Mouse (Mus musculus) spleen, adult 18-20 months (tissue): ENCODE data around the gene Brca1.
A peak's percentile ranks its signal among the peaks of the same experiment; 100 is the strongest.
"Not testable (repeated sequence)": the region's sequence is repeated elsewhere in the genome, so short reads cannot be mapped to it uniquely, and the experiment has no call there.

Experiments used
- DNase-seq, 2 experiments: peaks; one replicate each; pipeline ENCODE4 v3.0.0; 2022; ENCODE audit warnings: mixed read lengths in 2 of 2

The Brca1 gene

GRCm38 (mm10) chr11:101447786-101448185, 104.0 kb downstream of the Brca1 start:
- DNase-seq: no peak

GRCm38 (mm10) chr11:101446860-101447259, 104.9 kb downstream of the Brca1 start:
- DNase-seq: not testable (repeated sequence)

- no peak for DNase-seq
These were observed 105.4 kb downstream of the Brca1 start for GRCm38 (mm10) chr11:101446319-101446718.

DNA sequence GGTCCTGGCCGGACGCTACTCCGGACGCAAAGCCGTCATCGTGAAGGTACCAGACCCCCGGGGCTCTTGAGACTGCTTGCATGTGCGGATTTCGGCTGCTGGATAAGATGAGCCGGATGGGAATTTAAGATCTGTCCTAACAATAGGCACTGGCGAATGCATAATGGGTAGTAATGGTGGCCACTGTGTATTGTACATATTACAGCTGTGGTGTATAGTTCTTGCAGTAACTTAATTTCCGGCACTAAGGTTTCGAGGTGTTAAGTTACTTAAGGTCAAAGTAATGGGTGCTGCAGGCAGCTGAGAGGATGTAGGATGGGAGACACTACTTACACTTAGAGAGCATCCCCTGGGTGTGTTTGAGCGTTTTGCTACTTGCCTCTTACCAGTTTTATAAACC, 109.0 kb downstream of the Brca1 start:
- DNase-seq: no peak

DNA sequence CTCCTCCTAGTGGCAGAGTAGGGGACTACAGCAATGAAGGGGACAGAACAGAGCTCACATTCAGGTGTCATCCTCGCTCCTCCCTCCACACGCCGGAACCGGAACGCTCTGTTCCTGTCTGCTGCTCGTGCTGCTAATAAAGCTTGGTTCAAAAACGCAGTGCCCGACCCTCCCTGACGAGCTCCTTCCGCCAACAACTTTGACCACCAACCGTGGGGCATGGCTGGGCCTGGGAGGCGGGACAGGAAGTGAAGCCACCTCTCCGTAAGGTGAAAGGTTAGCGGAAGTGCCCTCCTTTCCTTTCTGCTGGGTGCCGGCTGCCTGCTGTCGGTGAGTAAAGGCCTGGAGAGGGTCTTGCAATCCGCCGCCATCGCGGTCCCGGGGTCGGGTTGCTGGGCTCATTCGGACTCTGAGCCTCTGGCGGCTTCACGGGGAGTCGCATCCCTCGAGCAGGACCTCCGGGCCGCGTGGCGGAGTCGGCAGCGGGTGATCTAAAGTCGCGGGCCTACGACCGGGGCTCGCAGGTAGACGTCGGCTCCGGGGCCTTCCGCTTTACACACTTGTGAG, 109.5 kb downstream of the Brca1 start, which contains the start of gene Rpl27:
Gene Rpl27 (plus strand): TSS at position 172 of the 567 bp plus-strand sequence.
- peak; percentile 85 to 96 for DNase-seq

- DNase-seq: not testable (repeated sequence)
These were observed 110.2 kb downstream of the Brca1 start for GRCm38 (mm10) chr11:101441450-101442126.
